Mouse (Mus musculus) kidney, adult 2 months (tissue): ENCODE data around the gene Cd38. TPM values are rescaled to one million over a fixed set of nuclear protein-coding genes. Genes with fewer than 3 reads are reported as not detected.

Source experiments
- DNase-seq: peaks from one replicate; pipeline ENCODE4 v3.0.0; 2021
- H3K27ac ChIP-seq: fragments of 200-500 bp; 2 replicates; pipeline ENCODE4 v1.5.1; 2012; ENCODE audit warnings: low read depth, low read length, control low read depth, inconsistent platforms; ENCODE audit not compliant: insufficient read depth
- H3K27me3 ChIP-seq: fragments of 200-500 bp; replicated peaks from 2 replicates; pipeline ENCODE4 v1.6.1; 2012; ENCODE audit warnings: mild to moderate bottlenecking, moderate library complexity, low read length, inconsistent platforms; ENCODE audit not compliant: control insufficient read depth, insufficient read depth
- H3K36me3 ChIP-seq: fragments of 200-500 bp; 2 replicates; pipeline ENCODE4 v1.6.1; 2012; ENCODE audit warnings: mild to moderate bottlenecking, moderate library complexity, low read length, inconsistent platforms; ENCODE audit not compliant: control insufficient read depth, insufficient read depth
- H3K4me1 ChIP-seq: fragments of 200-500 bp; 2 replicates; pipeline ENCODE4 v1.6.1; 2011; ENCODE audit warnings: low read length; ENCODE audit not compliant: control insufficient read depth, insufficient read depth
- H3K4me3 ChIP-seq: fragments of 200-500 bp; 2 replicates; pipeline ENCODE4 v1.5.1; 2011; ENCODE audit warnings: mild to moderate bottlenecking, low read depth, low read length, control low read depth; ENCODE audit not compliant: insufficient read depth
- CTCF ChIP-seq: fragments of 200-500 bp; conservative IDR thresholded peaks from 2 replicates; pipeline ENCODE4 v1.5.1; 2011; ENCODE audit warnings: low read depth, mild to moderate bottlenecking, control low read depth, low read length, moderate library complexity, mixed read lengths; ENCODE audit not compliant: insufficient read depth, insufficient read length
- POLR2A ChIP-seq: fragments of 200-500 bp; IDR thresholded peaks from one replicate; pipeline ENCODE4 v1.6.1; 2011; ENCODE audit warnings: low read depth, low read length, control low read depth
- WGBS: fragments of 180-500 bp; shearing (Covaris S2); methylation state at CpG from one replicate; pipeline ENCODE4 v1.1.7; 2018; 5-methylcytosine and 5-hydroxymethylcytosine counted together
- polyA plus RNA-seq: library from polyadenylated mRNA; depleted of rRNA; stranded (reverse); fragments of >200 nt; gene quantifications from 2 replicates; pipeline ENCODE4 v1.2.3, GENCODE M21; 2012; rRNA removed

The Cd38 gene
- polyA plus RNA-seq, 1 experiment, result 7.9 TPM

- TF ChIP-seq POLR2A (no peak), CTCF (no peak)
- H3K27me3 ChIP-seq, result no peaks in the 10 kb centered on the region
- no peak for DNase-seq
- no peak overlapping the region for H3K4me3 ChIP-seq
- H3K27ac ChIP-seq, result no peak overlapping the region
- 35% methylated on average over 9 of the region's 9 CpGs for WGBS
- H3K4me1 ChIP-seq, result no peaks in the 10 kb centered on the region
- H3K36me3 ChIP-seq, result no peaks in the 10 kb centered on the region
Measured at GRCm38 (mm10) chr5:43947330-43947977, 79.1 kb downstream of the Cd38 start.

GRCm38 (mm10) chr5:43948111-43948743 is 79.9 kb downstream of the Cd38 start:
- H3K36me3 ChIP-seq, result no peaks in the 10 kb centered on the region
- peak; percentile 87 for DNase-seq
- no peaks in the 10 kb centered on the region for H3K27me3 ChIP-seq
- no peaks in the 10 kb centered on the region for H3K4me1 ChIP-seq
- H3K4me3 ChIP-seq, result peak overlapping the region; percentile 9
- WGBS, result 7% methylated on average over 27 of the region's 27 CpGs
- TF ChIP-seq POLR2A (no peak), CTCF (no peak)
- peak overlapping the region; percentile 31; the same call in 1 of the 2 replicates for H3K27ac ChIP-seq

DNA sequence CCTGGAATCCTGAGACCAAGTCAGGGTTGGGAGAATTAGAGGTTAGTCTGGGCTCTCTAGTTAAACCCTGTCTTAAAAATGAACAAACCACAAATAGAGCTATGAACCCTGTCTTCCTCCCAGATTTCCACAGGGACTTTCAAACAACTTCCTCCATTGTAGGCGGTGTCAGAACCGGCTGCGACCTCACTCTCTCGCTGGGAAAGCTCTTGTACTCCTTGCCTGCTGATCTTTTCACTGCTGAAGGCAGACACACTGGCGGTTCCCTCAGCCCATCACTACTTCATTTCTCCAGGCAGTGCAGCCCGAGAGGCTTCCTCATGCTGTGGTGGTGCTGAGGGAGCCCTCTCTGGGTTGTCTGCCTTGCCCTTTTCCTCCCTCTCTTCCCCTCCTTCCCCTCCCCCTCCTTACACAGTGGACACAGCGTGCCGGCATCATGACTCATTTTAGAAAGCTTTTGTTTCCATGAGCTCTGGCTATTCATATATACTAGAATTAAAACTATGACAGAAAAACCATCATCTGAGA is 80.5 kb downstream of the Cd38 start:
- H3K4me3 ChIP-seq, result peak overlapping the region; percentile 9; the same call in 1 of the 2 replicates
- peak; percentile 27 for DNase-seq
- WGBS, result 15% methylated on average over 8 of the region's 8 CpGs
- no peaks in the 10 kb centered on the region for H3K36me3 ChIP-seq
- H3K4me1 ChIP-seq, result no peaks in the 10 kb centered on the region
- no peak for TF ChIP-seq CTCF
- TF ChIP-seq POLR2A, result no peak
- H3K27ac ChIP-seq, result peak overlapping the region; percentile 64
- no peaks in the 10 kb centered on the region for H3K27me3 ChIP-seq

DNA sequence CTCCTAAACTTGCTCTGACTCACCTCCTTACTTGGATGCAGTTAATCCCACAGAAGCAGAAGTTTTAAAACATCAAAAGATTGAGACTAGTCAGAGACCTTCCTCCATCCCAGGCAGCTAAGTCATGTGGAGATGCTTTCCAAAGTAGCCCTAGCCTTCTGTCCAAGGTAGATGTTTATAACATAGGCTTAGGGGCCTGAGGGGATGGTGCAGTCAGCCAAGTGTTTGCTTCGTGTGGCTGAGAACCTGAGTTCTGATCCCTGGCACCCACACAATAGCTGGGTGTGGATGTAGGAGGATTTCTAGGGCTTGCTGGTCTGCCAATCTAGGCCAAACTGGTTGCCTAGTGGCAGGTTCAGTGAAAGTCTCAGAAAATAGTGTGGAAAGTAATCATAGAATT is 84.9 kb downstream of the Cd38 start:
- 61% methylated on average over 1 of the region's 1 CpGs for WGBS
- Histone ChIP-seq H3K4me1 (no peaks in the 10 kb centered on the region), H3K4me3 (no peak overlapping the region), H3K36me3 (no peaks in the 10 kb centered on the region), H3K27ac (no peak overlapping the region), H3K27me3 (no peaks in the 10 kb centered on the region)
- no peak for DNase-seq
- TF ChIP-seq POLR2A, result no peak
- TF ChIP-seq CTCF, result no peak

DNA sequence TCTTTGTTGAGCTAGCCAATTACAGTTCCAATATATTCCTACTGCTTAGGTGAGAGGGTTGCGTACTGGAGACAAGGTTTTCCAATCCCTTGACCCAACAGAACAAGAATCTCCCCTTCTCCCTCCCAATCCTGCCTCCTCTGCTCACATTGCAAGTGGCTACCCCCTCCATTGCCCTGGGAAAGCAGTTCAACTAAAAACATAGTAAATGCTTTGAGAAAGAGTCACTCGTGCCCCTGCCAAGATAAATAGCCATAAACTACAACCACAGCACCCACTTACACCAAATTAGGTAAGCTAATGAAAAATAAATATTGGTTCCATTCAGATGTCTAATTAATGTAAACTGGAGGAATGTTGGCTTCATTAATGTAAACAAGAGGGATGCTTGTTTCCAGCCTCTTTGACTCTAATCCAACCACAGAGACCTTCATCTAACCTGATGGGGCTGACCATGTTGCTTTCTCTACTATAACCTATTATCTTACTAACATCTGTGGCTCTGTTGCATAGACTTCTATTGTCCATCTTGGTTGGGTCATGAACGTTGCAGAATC is 91.6 kb downstream of the Cd38 start:
- no peak for DNase-seq
- 74% methylated on average over 3 of the region's 3 CpGs for WGBS

DNA sequence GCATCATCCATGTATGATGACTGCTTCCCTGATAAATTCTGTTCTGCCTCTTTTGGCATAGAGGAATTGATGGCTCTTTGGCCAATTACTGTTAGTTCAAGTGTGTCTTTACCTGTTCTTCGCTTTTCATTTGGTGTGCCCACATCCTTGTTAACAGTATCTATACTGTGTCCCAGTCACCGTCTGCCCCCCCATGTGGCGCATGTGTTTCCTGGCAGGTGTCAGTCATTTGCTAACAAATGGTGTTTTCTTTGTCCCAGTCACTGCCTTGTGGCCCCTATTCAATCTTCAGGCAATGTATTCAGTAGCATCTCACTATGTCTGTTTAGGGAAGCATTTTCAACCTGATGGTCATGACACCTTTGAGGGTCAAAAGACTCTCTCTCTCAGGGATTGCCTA is 92.7 kb downstream of the Cd38 start:
- H3K27ac ChIP-seq, result no peak overlapping the region
- 96% methylated on average over 3 of the region's 3 CpGs for WGBS
- H3K4me1 ChIP-seq, result no peaks in the 10 kb centered on the region
- TF ChIP-seq CTCF, result no peak
- TF ChIP-seq POLR2A, result no peak
- H3K36me3 ChIP-seq, result no peaks in the 10 kb centered on the region
- H3K27me3 ChIP-seq, result no peaks in the 10 kb centered on the region
- DNase-seq, result no peak
- H3K4me3 ChIP-seq, result no peak overlapping the region

More for the DNA sequence above, 91.6 kb downstream of the Cd38 start:
- no peaks in the 10 kb centered on the region for H3K36me3 ChIP-seq
- H3K4me3 ChIP-seq, result no peak overlapping the region
- no peaks in the 10 kb centered on the region for H3K4me1 ChIP-seq
- no peaks in the 10 kb centered on the region for H3K27me3 ChIP-seq
- H3K27ac ChIP-seq, result no peak overlapping the region
- TF ChIP-seq CTCF, result no peak
- TF ChIP-seq POLR2A, result no peak

Other genes starting within 250 kb of the Cd38 start
- 4.6 and 4.9 TPM in 2 replicates for gene Cc2d2a, start 206.2 kb upstream of the Cd38 start, polyA plus RNA-seq
- 10.7 and 11.5 TPM in 2 replicates for gene Bst1, start 49.7 kb upstream of the Cd38 start, polyA plus RNA-seq
- 28.0 and 32.5 TPM in 2 replicates for gene Fbxl5, start 46.9 kb upstream of the Cd38 start, polyA plus RNA-seq
- gene Gm7879, start 44.6 kb downstream of the Cd38 start, polyA plus RNA-seq, result 0.47 and 0.50 TPM in 2 replicates
- 3.7 and 4.5 TPM in 2 replicates for gene Fgfbp1, start 113.2 kb downstream of the Cd38 start, polyA plus RNA-seq
- 53.6 and 67.6 TPM in 2 replicates for gene Prom1, start 233.5 kb downstream of the Cd38 start, polyA plus RNA-seq